Mouse (Mus musculus) lung, postnatal 0 days (tissue): ENCODE data around the gene Acot6.

Experiments
- CTCF ChIP-seq: IDR thresholded peaks from 2 replicates; pipeline ENCODE4 v1.5.1; 2016; ENCODE audit warnings: antibody characterized with exemption, mild to moderate bottlenecking
- EP300 ChIP-seq: IDR thresholded peaks from 2 replicates; pipeline ENCODE4 v1.6.1; 2016; ENCODE audit warnings: antibody characterized with exemption, mild to moderate bottlenecking, control low read depth

GRCm38 (mm10) chr12:84141271-84141670, 40.8 kb downstream of the Acot6 start:
- TF ChIP-seq CTCF (no peak), EP300 (no peak)
